Mouse (Mus musculus): ENCODE measurements around the gene Lsamp. TPM values are rescaled to one million over a fixed set of nuclear protein-coding genes. Genes with fewer than 3 reads are reported as not detected.

Gene Lsamp
- polyA plus RNA-seq, 1 experiment: 0.36 TPM

- H3K27ac ChIP-seq (replicated peaks; ENCODE audit: low read depth, low read length): no peak overlapping the region
- H3K4me3 ChIP-seq (ENCODE audit: insufficient read depth, low read depth, low read length): no peak overlapping the region
- H3K4me1 ChIP-seq (ENCODE audit: control insufficient read depth, insufficient read depth, insufficient read length, low read length): no peaks in the 10 kb centered on the region
These were observed 1764.6 kb downstream of the Lsamp start for GRCm38 (mm10) chr16:41748759-41749158.

- Histone ChIP-seq H3K4me1 (ENCODE audit: control insufficient read depth, insufficient read depth, insufficient read length, low read length) (no peaks in the 10 kb centered on the region), H3K27ac (replicated peaks; ENCODE audit: low read depth, low read length) (no peak overlapping the region), H3K4me3 (ENCODE audit: insufficient read depth, low read depth, low read length) (no peak overlapping the region)
These were observed 1780.1 kb downstream of the Lsamp start for GRCm38 (mm10) chr16:41764285-41764684.

- no peak overlapping the region for H3K4me3 ChIP-seq (ENCODE audit: insufficient read depth, low read depth, low read length)
- no peaks in the 10 kb centered on the region for H3K4me1 ChIP-seq (ENCODE audit: control insufficient read depth, insufficient read depth, insufficient read length, low read length)
- H3K27ac ChIP-seq (replicated peaks; ENCODE audit: low read depth, low read length): no peak overlapping the region
These were observed 1787.4 kb downstream of the Lsamp start for GRCm38 (mm10) chr16:41771427-41772125.

- H3K4me1 ChIP-seq (ENCODE audit: control insufficient read depth, insufficient read depth, insufficient read length, low read length): no peaks in the 10 kb centered on the region
- H3K27ac ChIP-seq (replicated peaks; ENCODE audit: low read depth, low read length): no peak overlapping the region
- H3K4me3 ChIP-seq (ENCODE audit: insufficient read depth, low read depth, low read length): no peak overlapping the region
These were observed 1793.4 kb downstream of the Lsamp start for GRCm38 (mm10) chr16:41777586-41777985.

- no peak overlapping the region for H3K4me3 ChIP-seq (ENCODE audit: insufficient read depth, low read depth, low read length)
- H3K4me1 ChIP-seq (ENCODE audit: control insufficient read depth, insufficient read depth, insufficient read length, low read length): no peaks in the 10 kb centered on the region
- no peak overlapping the region for H3K27ac ChIP-seq (replicated peaks; ENCODE audit: low read depth, low read length)
These were observed 1801.4 kb downstream of the Lsamp start for GRCm38 (mm10) chr16:41785600-41785999.

- no peak overlapping the region for H3K4me3 ChIP-seq (ENCODE audit: insufficient read depth, low read depth, low read length)
- no peaks in the 10 kb centered on the region for H3K4me1 ChIP-seq (ENCODE audit: control insufficient read depth, insufficient read depth, insufficient read length, low read length)
- no peak overlapping the region for H3K27ac ChIP-seq (replicated peaks; ENCODE audit: low read depth, low read length)
These were observed 1802.5 kb downstream of the Lsamp start for GRCm38 (mm10) chr16:41786704-41787103.

GRCm38 (mm10) chr16:41787146-41787545 is 1803.0 kb downstream of the Lsamp start:
- Histone ChIP-seq H3K27ac (replicated peaks; ENCODE audit: low read depth, low read length) (no peak overlapping the region), H3K4me1 (ENCODE audit: control insufficient read depth, insufficient read depth, insufficient read length, low read length) (no peaks in the 10 kb centered on the region)

GRCm38 (mm10) chr16:41790016-41790415 is 1805.9 kb downstream of the Lsamp start:
- H3K4me1 ChIP-seq (ENCODE audit: control insufficient read depth, insufficient read depth, insufficient read length, low read length): no peaks in the 10 kb centered on the region
- H3K4me3 ChIP-seq (ENCODE audit: insufficient read depth, low read depth, low read length): no peak overlapping the region
- no peak overlapping the region for H3K27ac ChIP-seq (replicated peaks; ENCODE audit: low read depth, low read length)

More at GRCm38 (mm10) chr16:41787146-41787545, 1803.0 kb downstream of the Lsamp start:
- no peak overlapping the region for H3K4me3 ChIP-seq (ENCODE audit: insufficient read depth, low read depth, low read length)

- H3K4me1 ChIP-seq (ENCODE audit: control insufficient read depth, insufficient read depth, insufficient read length, low read length): no peaks in the 10 kb centered on the region
- no peak overlapping the region for H3K27ac ChIP-seq (replicated peaks; ENCODE audit: low read depth, low read length)
- H3K4me3 ChIP-seq (ENCODE audit: insufficient read depth, low read depth, low read length): no peak overlapping the region
These were observed 1836.2 kb downstream of the Lsamp start for GRCm38 (mm10) chr16:41820369-41820768.

- Histone ChIP-seq H3K4me3 (ENCODE audit: insufficient read depth, low read depth, low read length) (no peak overlapping the region), H3K4me1 (ENCODE audit: control insufficient read depth, insufficient read depth, insufficient read length, low read length) (no peaks in the 10 kb centered on the region), H3K27ac (replicated peaks; ENCODE audit: low read depth, low read length) (no peak overlapping the region)
These were observed 1842.9 kb downstream of the Lsamp start for GRCm38 (mm10) chr16:41826899-41827604.

- no peak overlapping the region for H3K27ac ChIP-seq (replicated peaks; ENCODE audit: low read depth, low read length)
- H3K4me3 ChIP-seq (ENCODE audit: insufficient read depth, low read depth, low read length): no peak overlapping the region
- H3K4me1 ChIP-seq (ENCODE audit: control insufficient read depth, insufficient read depth, insufficient read length, low read length): no peaks in the 10 kb centered on the region
These were observed 1843.4 kb downstream of the Lsamp start for GRCm38 (mm10) chr16:41827605-41827948.

- Histone ChIP-seq H3K4me1 (ENCODE audit: control insufficient read depth, insufficient read depth, insufficient read length, low read length) (no peaks in the 10 kb centered on the region), H3K4me3 (ENCODE audit: insufficient read depth, low read depth, low read length) (no peak overlapping the region), H3K27ac (replicated peaks; ENCODE audit: low read depth, low read length) (no peak overlapping the region)
These were observed 1850.5 kb downstream of the Lsamp start for GRCm38 (mm10) chr16:41834637-41835036.

- H3K4me3 ChIP-seq (ENCODE audit: insufficient read depth, low read depth, low read length): no peak overlapping the region
- H3K4me1 ChIP-seq (ENCODE audit: control insufficient read depth, insufficient read depth, insufficient read length, low read length): no peaks in the 10 kb centered on the region
- no peak overlapping the region for H3K27ac ChIP-seq (replicated peaks; ENCODE audit: low read depth, low read length)
These were observed 1851.6 kb downstream of the Lsamp start for GRCm38 (mm10) chr16:41835745-41836144.

GRCm38 (mm10) chr16:41839751-41840404 is 1855.7 kb downstream of the Lsamp start:
- Histone ChIP-seq H3K4me1 (ENCODE audit: control insufficient read depth, insufficient read depth, insufficient read length, low read length) (no peaks in the 10 kb centered on the region), H3K4me3 (ENCODE audit: insufficient read depth, low read depth, low read length) (no peak overlapping the region), H3K27ac (replicated peaks; ENCODE audit: low read depth, low read length) (no peak overlapping the region)

- H3K4me3 ChIP-seq (ENCODE audit: insufficient read depth, low read depth, low read length): no peak overlapping the region
- no peaks in the 10 kb centered on the region for H3K4me1 ChIP-seq (ENCODE audit: control insufficient read depth, insufficient read depth, insufficient read length, low read length)
- no peak overlapping the region for H3K27ac ChIP-seq (replicated peaks; ENCODE audit: low read depth, low read length)
These were observed 1862.7 kb downstream of the Lsamp start for GRCm38 (mm10) chr16:41846903-41847302.
